Comparison of ENCODE assay signal across 11 mouse cellular contexts in the genomic region with DNA sequence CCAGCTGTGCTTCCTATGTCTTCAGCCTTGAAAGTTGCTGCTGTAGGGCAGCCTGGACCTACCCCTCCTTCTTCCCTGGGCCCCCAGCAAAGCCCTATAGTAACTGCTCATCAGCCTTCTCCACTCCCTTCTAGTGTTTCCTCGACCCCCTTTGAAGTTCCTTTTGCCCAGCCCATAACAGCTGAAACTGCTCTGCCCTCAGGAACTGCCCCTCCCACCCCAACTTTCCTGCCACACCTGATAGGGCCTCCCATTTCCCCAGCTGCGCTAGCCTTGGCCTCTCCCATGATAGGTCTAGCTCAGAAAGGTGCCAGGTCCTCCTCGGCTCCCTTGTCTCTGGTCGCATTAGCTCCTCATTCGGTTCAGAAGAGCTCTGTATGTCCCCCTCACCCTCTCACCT. TPM values are rescaled to one million over a fixed set of nuclear protein-coding genes. Genes with fewer than 3 reads are reported as not detected.
DNase-seq lines count a peak whose midpoint lies in the region; ATAC-seq and TF ChIP-seq lines count a peak whose summit lies in the region.
"Had no signal": no experiment of that assay in that cellular context is flagged by ENCODE, and none has a peak within 500 bp of the region (broad histone marks: within the 10 kb centered on the region; RNA-seq: fewer than 3 reads in every experiment).

No protein-coding gene starts in this region.

- no peak for TF ChIP-seq CTCF in intestine, postnatal 0 days (IDR thresholded peaks at IDR 0.05; ENCODE audit: low read depth)
- TF ChIP-seq CTCF in E14TG2a.4 (conservative IDR thresholded peaks at IDR 0.05; ENCODE audit: low read length), result no peak
- no peak for TF ChIP-seq CTCF in cerebellum, adult 2 months (IDR thresholded peaks at IDR 0.05; ENCODE audit: borderline replicate concordance, insufficient read depth, low read depth, low read length)

- WGBS in intestine, embryonic 15.5 days, result 47% methylated on average over 5 of the region's 5 CpGs
- WGBS in intestine, postnatal 0 days, result 23% methylated on average over 5 of the region's 5 CpGs
- 68% methylated on average over 5 of the region's 5 CpGs for WGBS in embryonic facial prominence, embryonic 10.5 days
- WGBS in liver, embryonic 15.5 days (ENCODE audit: insufficient replicate concordance), result 12% methylated on average over 5 of the region's 5 CpGs
- 62% methylated on average over 5 of the region's 5 CpGs for WGBS in cerebellum, adult 2 months

- H3K36me3 ChIP-seq in intestine, embryonic 15.5 days, result peaks cover 19% of the 10 kb centered on the region
- H3K36me3 ChIP-seq in intestine, postnatal 0 days (ENCODE audit: control insufficient read depth, insufficient read depth), result peaks cover 39% of the 10 kb centered on the region
- peaks cover 79% of the 10 kb centered on the region for H3K36me3 ChIP-seq in E14TG2a.4 (ENCODE audit: insufficient read depth, low read length)
- peaks cover 74% of the 10 kb centered on the region for H3K36me3 ChIP-seq in embryonic facial prominence, embryonic 10.5 days (replicated peaks)
- peaks cover 62% of the 10 kb centered on the region for H3K36me3 ChIP-seq in liver, embryonic 15.5 days (replicated peaks)

- peak overlapping the region; percentile 32 for H3K4me2 ChIP-seq in intestine, embryonic 15.5 days (replicated peaks)
- no peak overlapping the region for H3K4me2 ChIP-seq in intestine, postnatal 0 days (replicated peaks; ENCODE audit: low read depth)
- peak overlapping the region; percentile 76 for H3K4me2 ChIP-seq in liver, embryonic 15.5 days

- H3K9ac ChIP-seq in intestine, embryonic 15.5 days, result peak overlapping the region; percentile 0; the same call in 1 of the 2 replicates
- H3K9ac ChIP-seq in intestine, postnatal 0 days (ENCODE audit: low read depth, low read length), result no peak overlapping the region; the same call in 1 of the 2 replicates
- peak overlapping the region; percentile 41 for H3K9ac ChIP-seq in liver, embryonic 15.5 days

- H3K4me3 ChIP-seq in intestine, embryonic 15.5 days (replicated peaks), result no peak overlapping the region
- H3K4me3 ChIP-seq in intestine, postnatal 0 days (ENCODE audit: low read depth, low read length), result no peak overlapping the region
- H3K4me3 ChIP-seq in E14TG2a.4 (replicated peaks; ENCODE audit: low read length), result peak overlapping the region; percentile 99
- H3K4me3 ChIP-seq in embryonic facial prominence, embryonic 10.5 days, result peak overlapping the region; percentile 31; the same call in 1 of the 2 replicates
- peak overlapping the region; percentile 17 for H3K4me3 ChIP-seq in liver, embryonic 15.5 days (replicated peaks)
- no peak overlapping the region for H3K4me3 ChIP-seq in cerebellum, adult 2 months (replicated peaks; ENCODE audit: insufficient read depth, low read depth, low read length)

- TF ChIP-seq POLR2A in cerebellum, adult 2 months (IDR thresholded peaks at IDR 0.05; ENCODE audit: borderline replicate concordance, insufficient read depth, low read length), result no peak

- no peak overlapping the region for H3K27ac ChIP-seq in intestine, embryonic 15.5 days
- H3K27ac ChIP-seq in intestine, postnatal 0 days (ENCODE audit: low read depth, low read length), result no peak overlapping the region
- H3K27ac ChIP-seq in embryonic facial prominence, embryonic 10.5 days (replicated peaks), result no peak overlapping the region
- H3K27ac ChIP-seq in liver, embryonic 15.5 days (replicated peaks), result peak overlapping the region; percentile 74
- no peak overlapping the region for H3K27ac ChIP-seq in cerebellum, adult 2 months (ENCODE audit: insufficient read depth, low read length)

- H3K4me1 ChIP-seq in intestine, embryonic 15.5 days (replicated peaks), result peaks cover 39% of the 10 kb centered on the region
- peaks cover 6% of the 10 kb centered on the region; the same call in 1 of the 2 replicates for H3K4me1 ChIP-seq in intestine, postnatal 0 days (replicated peaks; ENCODE audit: control insufficient read depth, insufficient read depth, low read length)
- peaks cover 77% of the 10 kb centered on the region for H3K4me1 ChIP-seq in E14TG2a.4 (replicated peaks; ENCODE audit: low read depth, low read length)
- peaks cover 49% of the 10 kb centered on the region for H3K4me1 ChIP-seq in embryonic facial prominence, embryonic 10.5 days
- peaks cover 70% of the 10 kb centered on the region for H3K4me1 ChIP-seq in liver, embryonic 15.5 days (replicated peaks)
- peaks cover 5% of the 10 kb centered on the region for H3K4me1 ChIP-seq in cerebellum, adult 2 months (ENCODE audit: control insufficient read depth, insufficient read depth, low read length)

- H3K27me3 ChIP-seq in intestine, embryonic 15.5 days (replicated peaks), result no peaks in the 10 kb centered on the region
- H3K27me3 ChIP-seq in intestine, postnatal 0 days (replicated peaks; ENCODE audit: control insufficient read depth, insufficient read depth, low read length), result no peaks in the 10 kb centered on the region
- no peaks in the 10 kb centered on the region for H3K27me3 ChIP-seq in E14TG2a.4 (ENCODE audit: insufficient read depth, low read length)
- H3K27me3 ChIP-seq in embryonic facial prominence, embryonic 10.5 days (replicated peaks; ENCODE audit: low read depth, poor library complexity, severe bottlenecking), result no peaks in the 10 kb centered on the region
- H3K27me3 ChIP-seq in liver, embryonic 15.5 days, result no peaks in the 10 kb centered on the region
- H3K27me3 ChIP-seq in cerebellum, adult 2 months (ENCODE audit: control insufficient read depth, insufficient read depth, low read length), result no peaks in the 10 kb centered on the region

- DNase-seq in embryonic facial prominence, embryonic 10.5 days (ENCODE audit: low spot score), result no peak
- DNase-seq in cerebellum, adult 2 months, result no peak
- DNase-seq in testis, postnatal 14 days (ENCODE audit: low spot score), result no peak
- DNase-seq in kidney, postnatal 10 days, result no peak
- DNase-seq: cerebellum, postnatal 36 days; right cerebral cortex, postnatal 4 days had no signal

- ATAC-seq in intestine, embryonic 15.5 days, result no peak; the same call in 1 of the 2 replicates
- ATAC-seq in intestine, postnatal 0 days, result no peak
- peak; percentile 54 for ATAC-seq in liver, embryonic 15.5 days (ENCODE audit: insufficient read depth)

- H3K9me3 ChIP-seq in intestine, embryonic 15.5 days, result no peaks in the 10 kb centered on the region
- H3K9me3 ChIP-seq in intestine, postnatal 0 days (ENCODE audit: control insufficient read depth), result no peaks in the 10 kb centered on the region
- no peaks in the 10 kb centered on the region for H3K9me3 ChIP-seq in E14TG2a.4 (ENCODE audit: low read length)
- no peaks in the 10 kb centered on the region for H3K9me3 ChIP-seq in embryonic facial prominence, embryonic 10.5 days
- H3K9me3 ChIP-seq in liver, embryonic 15.5 days (replicated peaks), result no peaks in the 10 kb centered on the region

RNA-seq across cellular contexts. Expression of a gene that starts 3.8 kb away (rescaled TPM):
- polyA plus RNA-seq in intestine, embryonic 15.5 days (2015; fragmentation: Nextera tagmentation; extraction: Ambion mirVana), result 779 and 830 TPM in 2 replicates
- polyA plus RNA-seq in intestine, postnatal 0 days (2015; fragmentation: Nextera tagmentation; extraction: Ambion mirVana), result 511 and 531 TPM in 2 replicates
- 907 and 927 TPM in 2 replicates for polyA plus RNA-seq in embryonic facial prominence, embryonic 10.5 days (2016; fragmentation: Nextera tagmentation; extraction: Ambion mirVana)
- 312 and 355 TPM in 2 replicates for polyA plus RNA-seq in liver, embryonic 15.5 days (2015; fragmentation: Nextera tagmentation; extraction: Ambion mirVana)
- polyA plus RNA-seq in cerebellum, adult 2 months (2012; rRNA removed), result 209 and 230 TPM in 2 replicates

RNA-seq across cellular contexts. Expression of a gene that starts 19.6 kb away (rescaled TPM):
- 482 and 586 TPM in 2 replicates for polyA plus RNA-seq in intestine, embryonic 15.5 days (2015; fragmentation: Nextera tagmentation; extraction: Ambion mirVana)
- polyA plus RNA-seq in intestine, postnatal 0 days (2015; fragmentation: Nextera tagmentation; extraction: Ambion mirVana), result 264 and 269 TPM in 2 replicates
- 711 and 729 TPM in 2 replicates for polyA plus RNA-seq in embryonic facial prominence, embryonic 10.5 days (2016; fragmentation: Nextera tagmentation; extraction: Ambion mirVana)
- polyA plus RNA-seq in liver, embryonic 15.5 days (2015; fragmentation: Nextera tagmentation; extraction: Ambion mirVana), result 188 and 217 TPM in 2 replicates
- 69.9 and 75.5 TPM in 2 replicates for polyA plus RNA-seq in cerebellum, adult 2 months (2012; rRNA removed)

RNA-seq across cellular contexts. Expression of a gene that starts 24.2 kb away (rescaled TPM):
- 67.9 and 73.0 TPM in 2 replicates for polyA plus RNA-seq in intestine, embryonic 15.5 days (2015; fragmentation: Nextera tagmentation; extraction: Ambion mirVana)
- 18.7 and 22.1 TPM in 2 replicates for polyA plus RNA-seq in intestine, postnatal 0 days (2015; fragmentation: Nextera tagmentation; extraction: Ambion mirVana)
- 106 and 111 TPM in 2 replicates for polyA plus RNA-seq in embryonic facial prominence, embryonic 10.5 days (2016; fragmentation: Nextera tagmentation; extraction: Ambion mirVana)
- 66.9 and 69.3 TPM in 2 replicates for polyA plus RNA-seq in liver, embryonic 15.5 days (2015; fragmentation: Nextera tagmentation; extraction: Ambion mirVana)
- 16.2 and 17.4 TPM in 2 replicates for polyA plus RNA-seq in cerebellum, adult 2 months (2012; rRNA removed)

RNA-seq across cellular contexts. Expression of a gene that starts 31.8 kb away (rescaled TPM):
- 0.38 and 0.48 TPM in 2 replicates for polyA plus RNA-seq in intestine, embryonic 15.5 days (2015; fragmentation: Nextera tagmentation; extraction: Ambion mirVana)
- polyA plus RNA-seq in intestine, postnatal 0 days (2015; fragmentation: Nextera tagmentation; extraction: Ambion mirVana), result 0.74 and 0.86 TPM in 2 replicates
- not detected in 2 replicates for polyA plus RNA-seq in embryonic facial prominence, embryonic 10.5 days (2016; fragmentation: Nextera tagmentation; extraction: Ambion mirVana)
- 0.09 and 0.13 TPM in 2 replicates for polyA plus RNA-seq in liver, embryonic 15.5 days (2015; fragmentation: Nextera tagmentation; extraction: Ambion mirVana)
- not detected in 2 replicates for polyA plus RNA-seq in cerebellum, adult 2 months (2012; rRNA removed)
- polyA plus RNA-seq: gonadal fat pad, adult 2 months had no signal

RNA-seq across cellular contexts. Expression of a gene that starts 43.9 kb away (rescaled TPM):
- polyA plus RNA-seq in intestine, embryonic 15.5 days (2015; fragmentation: Nextera tagmentation; extraction: Ambion mirVana), result 3,029 and 3,109 TPM in 2 replicates
- polyA plus RNA-seq in intestine, postnatal 0 days (2015; fragmentation: Nextera tagmentation; extraction: Ambion mirVana), result 2,460 and 2,644 TPM in 2 replicates
- polyA plus RNA-seq in embryonic facial prominence, embryonic 10.5 days (2016; fragmentation: Nextera tagmentation; extraction: Ambion mirVana), result 2,197 and 2,277 TPM in 2 replicates
- 1,834 and 1,894 TPM in 2 replicates for polyA plus RNA-seq in liver, embryonic 15.5 days (2015; fragmentation: Nextera tagmentation; extraction: Ambion mirVana)
- polyA plus RNA-seq in cerebellum, adult 2 months (2012; rRNA removed), result 2,153 and 2,193 TPM in 2 replicates

Comparison
In these comparisons a context has a peak if more than half of its experiments do, and no peak if none do; other contexts are left out.
1. H3K4me3 ChIP-seq: peak in E14TG2a.4 (single experiment), embryonic facial prominence, embryonic 10.5 days (single experiment) and liver, embryonic 15.5 days (single experiment); none in intestine, embryonic 15.5 days (single experiment), intestine, postnatal 0 days (single experiment) and cerebellum, adult 2 months (single experiment).